Mouse (Mus musculus): ENCODE measurements around the gene Ly6g6f.
"Not testable (repeated sequence)": the region's sequence is repeated elsewhere in the genome, so short reads cannot be mapped to it uniquely, and the experiment has no call there.

Ly6g6f gene

DNA sequence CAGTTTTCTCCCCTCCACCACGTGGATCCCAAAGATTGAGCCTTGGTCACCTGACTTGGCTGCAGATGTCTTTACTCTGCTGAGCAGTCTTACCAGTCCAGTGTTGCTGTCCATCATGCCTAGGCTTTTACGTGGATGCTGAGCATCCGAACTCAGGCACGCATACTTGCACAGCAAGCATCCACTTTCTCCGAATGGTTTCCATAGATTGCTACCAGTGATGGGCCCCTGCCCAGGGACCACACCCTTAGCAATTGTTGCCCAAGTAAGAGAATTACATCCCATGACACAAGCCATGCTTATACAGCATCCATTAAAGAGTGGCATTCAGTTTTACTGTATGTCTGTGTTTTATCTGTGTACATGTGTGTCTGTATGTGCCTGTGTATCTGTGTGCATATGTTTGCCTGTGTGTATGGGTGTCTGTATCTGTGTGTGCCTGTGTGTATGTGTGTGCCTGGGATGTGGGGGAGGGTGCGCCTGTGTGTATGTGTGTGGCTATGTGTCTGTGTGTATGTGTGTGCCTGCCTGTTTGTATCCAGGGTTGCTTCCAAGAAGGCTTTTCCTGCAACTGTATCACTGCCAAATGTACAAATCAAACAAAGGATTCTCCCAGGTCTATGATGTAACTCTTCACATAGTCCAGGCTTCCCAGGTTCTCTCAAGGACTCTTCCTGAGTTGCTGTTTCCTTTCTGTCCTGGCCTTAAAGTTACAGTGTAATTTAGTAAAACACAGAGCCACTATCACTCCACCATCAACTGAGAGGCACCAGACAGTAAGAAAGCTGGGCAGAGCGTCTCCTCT, 29.5 kb downstream of the Ly6g6f start:
- no peak for DNase-seq (ENCODE audit: low read depth, low spot score)

- DNase-seq (ENCODE audit: low read depth, low spot score), result no peak
Measured at GRCm38 (mm10) chr17:35052271-35052798, 33.1 kb downstream of the Ly6g6f start.

DNA sequence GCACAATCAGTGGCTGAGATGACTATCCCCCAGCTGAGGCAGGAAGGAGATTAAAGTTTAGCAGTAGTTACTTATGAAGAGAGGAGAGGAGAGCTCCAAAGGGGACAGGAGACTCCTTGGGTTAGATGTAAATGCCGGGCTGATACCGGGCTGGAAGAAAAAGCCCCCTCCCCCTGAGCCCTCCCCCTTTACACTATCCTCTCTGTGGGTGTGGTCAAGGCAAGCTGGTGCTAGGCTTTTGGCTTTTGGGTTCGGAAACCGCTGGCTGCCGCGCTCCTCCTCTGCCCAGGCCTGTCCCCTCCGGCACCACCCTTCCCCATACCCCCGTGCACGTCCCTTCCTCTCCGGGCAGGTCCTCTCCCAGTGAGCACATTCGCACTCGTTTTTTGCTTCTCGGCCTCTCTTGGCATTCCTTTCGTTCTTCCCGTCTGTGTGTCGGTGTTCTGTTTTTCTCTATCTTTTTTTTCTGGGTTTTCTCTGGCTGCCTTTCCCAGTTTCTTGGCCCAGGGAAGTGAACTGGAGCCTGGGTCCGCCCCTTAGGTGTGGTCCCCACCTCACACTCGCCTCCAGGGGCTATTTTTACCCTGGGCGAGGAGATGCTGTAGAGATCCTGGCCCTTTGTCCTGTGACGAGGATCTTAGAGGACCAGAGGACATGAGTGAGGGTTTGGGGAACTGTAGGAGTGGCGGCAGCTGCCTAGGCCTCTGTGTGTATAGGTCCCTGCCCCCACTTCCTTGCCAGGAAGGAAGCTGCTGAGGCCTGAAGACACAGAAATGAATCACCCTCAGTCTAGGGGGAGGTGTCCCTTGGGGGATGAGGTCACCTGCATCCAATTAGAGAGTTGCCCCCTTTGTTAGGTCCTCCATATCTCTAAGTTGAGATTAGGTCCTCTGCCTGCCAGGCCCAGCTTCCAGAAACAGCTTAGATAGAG, 34.0 kb downstream of the Ly6g6f start:
- DNase-seq (ENCODE audit: low read depth, low spot score), result no peak

DNA sequence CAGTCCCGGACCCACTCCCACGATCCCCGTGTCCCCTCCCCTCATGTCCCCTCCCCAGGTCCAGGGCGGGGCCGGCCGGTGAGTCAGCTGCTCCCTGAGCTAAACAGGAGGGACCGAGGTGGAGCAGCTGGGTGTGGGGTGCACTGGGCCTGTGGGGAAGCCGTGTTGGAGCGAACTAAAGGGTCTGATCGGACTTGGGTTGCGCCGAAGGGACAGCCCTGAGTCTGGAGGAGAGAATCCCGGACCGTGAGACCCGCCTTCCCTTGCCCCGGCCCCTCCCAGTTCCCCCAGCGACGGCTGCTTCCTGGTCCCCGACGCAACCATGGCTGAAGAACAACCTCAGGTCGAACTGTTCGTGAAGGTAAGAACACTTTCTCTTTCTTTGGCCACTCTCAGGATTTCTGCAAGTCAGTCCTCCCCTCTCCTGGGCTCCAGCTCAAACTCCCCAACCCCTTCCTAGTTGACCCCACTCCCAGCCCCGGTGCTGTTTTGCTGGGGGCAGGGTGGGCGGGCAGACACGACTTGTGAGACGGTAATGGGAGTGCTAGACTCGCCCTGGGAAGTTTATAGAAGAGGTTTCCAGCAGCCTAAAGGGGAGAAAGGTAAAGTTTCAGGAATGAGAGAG, 35.2 kb downstream of the Ly6g6f start:
- DNase-seq (ENCODE audit: low read depth, low spot score), result no peak

DNA sequence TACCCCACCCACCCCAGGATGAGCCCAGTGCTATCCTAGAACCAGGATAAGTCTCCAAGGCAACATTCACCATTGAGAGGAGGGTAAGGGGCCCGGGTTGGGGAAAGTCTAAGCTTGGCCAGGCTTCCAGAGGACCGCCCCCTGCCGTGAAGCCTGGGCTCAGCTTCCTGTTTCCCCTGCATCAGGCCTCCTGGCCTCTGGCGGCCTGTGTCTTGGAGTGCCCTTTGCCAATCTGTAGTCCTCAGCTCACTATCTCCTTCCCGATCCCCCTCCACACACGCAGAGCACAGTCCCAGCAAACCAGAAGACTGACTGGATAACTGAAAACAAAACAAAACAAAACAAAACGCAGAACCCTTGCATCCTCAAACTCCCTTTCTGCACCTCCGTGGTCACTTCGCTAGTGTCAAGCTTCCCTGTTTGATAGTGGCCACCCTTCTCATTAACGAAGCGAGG, 35.8 kb downstream of the Ly6g6f start, which contains the start of gene Clic1:
Gene Clic1 (plus strand): TSS at position 406 of the 456 bp plus-strand sequence.
- DNase-seq (ENCODE audit: low read depth, low spot score), result no peak

GRCm38 (mm10) chr17:35048932-35049440, 36.4 kb downstream of the Ly6g6f start:
- DNase-seq (ENCODE audit: low read depth, low spot score), result no peak

GRCm38 (mm10) chr17:35048149-35048931, 37.1 kb downstream of the Ly6g6f start:
- DNase-seq (ENCODE audit: low read depth, low spot score), result no peak

DNA sequence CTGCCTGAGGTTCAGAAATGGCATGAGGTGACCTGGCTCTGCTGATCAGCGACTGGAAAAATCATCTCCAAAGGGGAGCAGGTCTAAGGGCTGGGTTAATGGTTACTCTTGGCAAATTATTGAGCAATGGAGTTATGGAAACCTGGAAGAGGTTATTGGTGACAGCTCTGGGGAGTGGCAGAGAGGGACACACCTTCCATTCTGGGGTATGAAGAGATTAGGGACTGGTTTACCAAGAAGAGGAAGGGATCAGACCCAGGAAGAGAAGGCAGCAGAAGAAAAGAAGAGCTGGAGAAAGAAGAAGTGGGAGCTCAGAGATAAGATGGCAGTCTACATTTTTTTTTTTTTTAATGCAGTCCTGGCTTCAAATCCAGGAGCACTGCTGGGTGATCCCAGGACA, 37.7 kb downstream of the Ly6g6f start:
- DNase-seq (ENCODE audit: low read depth, low spot score), result no peak

DNA sequence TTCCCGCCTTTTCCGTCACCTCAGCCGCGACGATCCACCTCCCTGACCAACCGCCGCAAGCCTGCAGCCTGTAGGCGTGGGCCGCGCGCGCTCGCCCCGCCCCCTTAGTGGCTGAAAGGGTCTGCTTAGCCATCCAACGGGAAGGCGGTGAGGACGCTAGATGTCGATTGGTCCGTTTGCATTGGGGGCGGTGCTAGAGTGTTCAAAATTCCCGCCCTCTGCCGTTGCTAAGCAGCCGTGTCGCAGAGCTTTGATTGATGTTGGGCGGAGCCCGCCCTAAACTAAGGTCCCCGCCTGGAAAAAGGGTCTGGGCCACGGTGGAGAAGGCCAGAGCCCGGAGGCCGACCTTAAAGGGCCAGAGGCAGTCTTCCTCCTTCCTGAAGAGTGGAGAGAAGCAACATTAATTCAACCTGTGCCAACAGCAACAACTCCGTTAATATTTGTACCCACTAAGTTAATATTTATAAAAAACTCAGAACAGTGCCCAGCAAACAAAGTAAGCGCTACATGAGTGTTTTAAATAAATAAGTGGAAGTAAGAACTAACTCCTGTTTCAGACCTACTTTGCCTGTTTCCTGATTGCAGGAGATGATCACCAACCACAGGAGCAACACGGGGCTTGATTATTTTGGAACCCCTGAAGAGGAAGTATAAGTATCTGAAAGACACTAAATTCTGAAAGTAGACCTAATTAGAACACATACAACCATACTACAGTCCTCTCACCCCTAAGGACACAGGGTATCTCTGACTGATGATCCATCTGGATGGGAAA, 38.5 kb downstream of the Ly6g6f start, which contains the start of gene Msh5:
Gene Msh5 (minus strand): TSS at position 65 of the 775 bp plus-strand sequence.
- DNase-seq (ENCODE audit: low read depth, low spot score), result peak; percentile 85

DNA sequence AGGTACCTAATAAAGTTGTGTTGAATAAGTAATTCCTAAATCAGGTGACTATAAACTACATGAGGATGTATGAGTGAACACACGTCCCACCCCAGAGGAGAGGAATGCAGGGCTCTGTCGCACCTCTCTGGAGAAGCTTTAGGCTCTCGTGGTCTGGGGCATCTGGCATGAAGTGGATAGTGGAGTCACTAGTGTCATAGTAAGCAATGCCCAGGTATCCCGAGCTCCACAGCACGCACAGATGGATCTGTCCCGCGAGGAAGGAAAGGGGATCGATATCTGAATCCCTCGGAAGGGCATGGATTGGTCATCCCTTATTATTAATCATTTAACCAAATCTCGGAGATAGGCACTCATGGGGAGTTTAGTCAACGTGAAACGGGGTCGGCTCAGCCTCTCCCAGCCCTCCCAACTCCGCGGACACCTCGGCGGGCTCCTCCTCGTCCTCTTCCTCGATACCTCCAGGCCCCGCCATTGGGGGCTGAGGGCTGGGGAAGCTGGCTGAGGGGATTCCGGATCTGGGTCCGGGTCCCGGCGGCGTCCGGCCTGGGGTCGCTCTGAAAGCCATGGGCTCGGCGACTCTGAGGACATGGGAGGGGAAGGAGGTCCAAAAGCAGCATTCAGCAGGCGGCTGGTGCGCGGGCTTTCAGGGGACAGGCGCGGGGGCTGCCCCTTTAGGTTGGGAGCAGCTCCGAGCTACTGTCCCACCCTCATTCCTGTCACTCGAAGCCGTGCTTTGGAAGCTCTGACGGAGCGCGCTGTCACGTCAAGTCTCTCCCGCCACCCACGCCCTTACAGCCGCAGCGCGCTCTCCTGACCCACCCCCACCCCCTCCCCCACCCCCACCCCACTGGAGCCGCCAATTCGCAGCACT, 39.4 kb downstream of the Ly6g6f start:
- no peak for DNase-seq (ENCODE audit: low read depth, low spot score)

- DNase-seq (ENCODE audit: low read depth, low spot score), result no peak
Measured at GRCm38 (mm10) chr17:35044904-35045806, 40.3 kb downstream of the Ly6g6f start.

DNA sequence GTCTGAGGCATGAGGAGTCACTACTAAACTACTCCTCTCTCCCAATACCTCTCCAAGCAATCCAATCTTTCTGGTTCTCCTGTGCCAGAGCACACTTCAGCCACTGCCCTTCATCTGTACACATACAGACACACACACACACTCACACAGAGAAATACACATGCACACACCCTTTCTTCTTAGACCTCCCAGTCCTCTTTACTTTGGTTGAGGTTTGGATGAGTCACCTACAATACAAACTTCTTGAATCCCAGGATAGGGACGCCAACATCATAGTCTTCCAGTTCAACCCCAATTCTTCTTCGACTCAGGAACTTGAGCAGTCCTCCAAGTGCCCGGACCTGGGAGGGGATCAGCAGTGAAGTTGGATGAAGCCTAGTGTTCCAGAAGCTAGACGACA, 41.6 kb downstream of the Ly6g6f start:
- no peak for DNase-seq (ENCODE audit: low read depth, low spot score)

GRCm38 (mm10) chr17:35039121-35039873, 46.1 kb downstream of the Ly6g6f start:
- DNase-seq (ENCODE audit: low read depth, low spot score), result no peak

- DNase-seq (ENCODE audit: low read depth, low spot score), result no peak
Measured at GRCm38 (mm10) chr17:35034896-35035295, 50.5 kb downstream of the Ly6g6f start.

GRCm38 (mm10) chr17:35033703-35034102, 51.7 kb downstream of the Ly6g6f start:
- DNase-seq (ENCODE audit: low read depth, low spot score), result not testable (repeated sequence)

GRCm38 (mm10) chr17:35032323-35032870, 53.0 kb downstream of the Ly6g6f start:
- no peak for DNase-seq (ENCODE audit: low read depth, low spot score)

GRCm38 (mm10) chr17:35031880-35032279, 53.5 kb downstream of the Ly6g6f start:
- no peak for DNase-seq (ENCODE audit: low read depth, low spot score)

All from retina, adult 2 months (tissue).